Mouse (Mus musculus): ENCODE measurements around the gene Pwwp2b.

Pwwp2b gene

DNA sequence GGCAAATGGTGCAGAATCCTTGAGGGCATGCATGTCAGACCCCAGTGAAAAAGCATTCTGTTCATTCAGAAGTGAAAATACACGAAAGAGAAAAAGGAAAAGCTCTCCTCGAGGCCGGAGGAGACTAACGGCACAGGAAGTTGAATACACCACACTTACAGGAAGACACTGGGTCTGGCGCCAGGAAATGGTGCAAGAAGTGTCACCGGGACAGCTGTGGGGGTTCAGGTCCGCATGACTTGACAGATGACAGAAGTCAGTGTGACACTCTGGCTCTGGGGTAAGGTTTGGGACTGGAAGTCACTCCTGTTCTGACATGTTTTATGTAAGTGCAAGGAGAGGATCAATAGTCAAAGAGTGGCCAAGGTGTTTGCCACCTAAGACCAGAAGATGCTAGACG, 23.6 kb upstream of the Pwwp2b start:
- no peak for DNase-seq (ENCODE audit: low spot score)

DNA sequence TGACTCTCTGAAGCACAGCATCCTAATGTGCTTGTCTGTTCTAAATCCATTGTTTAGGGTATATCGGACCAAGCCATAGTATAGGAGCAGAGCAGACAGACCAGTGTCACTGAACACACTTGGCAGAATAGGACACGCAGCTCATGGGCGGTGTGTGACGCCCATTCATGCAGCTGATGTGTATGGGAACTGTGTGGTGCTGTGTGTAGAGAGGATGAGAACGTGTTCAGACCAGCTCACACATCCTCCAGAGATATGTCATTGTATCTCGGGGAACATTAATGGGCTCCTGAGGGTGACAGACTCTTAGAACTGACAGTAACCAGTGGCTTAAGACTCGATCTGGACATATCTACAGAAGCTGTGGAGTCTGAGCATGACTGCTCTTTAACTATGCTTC, 21.9 kb upstream of the Pwwp2b start:
- DNase-seq (ENCODE audit: low spot score), result no peak

GRCm38 (mm10) chr7:139228447-139229171, 19.7 kb upstream of the Pwwp2b start:
- DNase-seq (ENCODE audit: low spot score), result no peak

- no peak for DNase-seq (ENCODE audit: low spot score)
Measured at GRCm38 (mm10) chr7:139229837-139230236, 18.4 kb upstream of the Pwwp2b start.

GRCm38 (mm10) chr7:139230241-139230640, 18.0 kb upstream of the Pwwp2b start:
- DNase-seq (ENCODE audit: low spot score), result no peak

DNA sequence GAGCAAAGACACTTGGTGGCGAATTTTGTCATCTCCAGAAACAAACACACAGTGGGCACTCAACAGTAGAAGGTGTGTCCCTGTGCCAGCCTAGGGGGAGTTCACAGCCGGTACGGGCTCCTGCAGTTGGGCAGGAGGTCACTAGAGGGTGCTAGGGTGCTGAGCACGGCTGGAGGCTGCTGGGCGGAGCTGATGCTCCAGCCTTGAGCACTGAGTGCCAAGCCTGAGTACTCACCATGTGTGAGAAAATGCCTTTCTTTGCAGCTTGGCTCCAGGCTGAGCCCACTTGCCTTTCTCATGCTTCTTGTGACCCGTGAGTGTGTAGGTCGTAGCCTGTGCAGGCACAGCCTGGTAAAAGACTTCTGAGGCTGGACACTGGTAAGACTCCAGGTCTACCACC, 14.6 kb upstream of the Pwwp2b start:
- DNase-seq (ENCODE audit: low spot score), result peak; percentile 79

GRCm38 (mm10) chr7:139234426-139235188, 13.7 kb upstream of the Pwwp2b start:
- DNase-seq (ENCODE audit: low spot score), result no peak

DNA sequence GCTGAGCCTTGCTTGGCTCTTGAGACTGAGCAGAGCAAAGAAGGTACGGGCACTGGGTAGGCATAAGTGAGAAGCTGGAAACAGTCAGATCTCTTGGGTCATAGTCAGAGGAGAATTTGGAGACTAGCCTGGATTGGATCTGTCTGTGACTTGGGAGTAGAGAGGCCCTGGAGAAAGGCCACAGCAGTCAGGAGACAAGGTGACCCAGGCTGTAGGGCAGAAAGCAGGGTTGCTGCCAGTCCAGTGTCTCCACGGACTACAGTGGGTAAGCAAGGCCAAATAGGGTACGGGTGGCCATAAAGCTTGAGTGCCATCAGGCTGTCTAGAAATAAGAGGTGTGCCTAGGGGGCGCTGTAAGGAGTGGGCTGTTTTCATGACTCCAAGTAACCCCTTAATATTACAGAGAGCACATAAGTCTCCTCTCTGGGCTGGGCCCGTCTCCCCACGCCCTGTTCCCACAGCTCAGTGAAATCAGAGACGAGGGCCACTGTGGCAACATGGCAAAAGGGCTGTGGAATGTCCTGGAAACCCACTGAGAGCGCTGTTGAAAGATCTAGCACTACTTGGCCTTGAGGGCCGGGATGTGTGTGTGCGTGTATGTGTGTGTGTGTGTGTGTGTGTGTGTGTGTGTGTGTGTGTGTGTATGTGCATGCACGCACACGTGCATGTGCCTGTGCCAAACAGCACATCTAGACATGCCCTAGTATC, 12.5 kb upstream of the Pwwp2b start:
- no peak for DNase-seq (ENCODE audit: low spot score)

DNA sequence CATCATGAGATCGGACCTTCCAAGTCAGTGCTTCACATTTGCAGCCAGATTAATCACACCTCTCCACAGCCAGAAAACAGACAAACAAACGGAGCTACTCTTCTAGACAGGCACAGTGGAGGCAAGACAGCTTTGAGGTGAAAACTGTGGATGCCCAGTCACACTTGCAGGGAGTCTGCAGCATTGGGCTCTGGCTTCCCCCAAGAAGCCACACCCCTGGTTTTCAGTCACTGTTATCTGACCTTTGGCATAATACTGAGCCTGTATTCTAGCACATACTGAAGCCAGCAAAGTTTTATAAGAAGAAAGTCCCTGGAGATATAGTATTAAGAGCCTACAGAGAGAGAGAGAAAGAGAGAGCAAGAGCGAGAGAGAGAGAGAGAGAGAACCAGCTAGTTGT, 8.8 kb upstream of the Pwwp2b start:
- DNase-seq (ENCODE audit: low spot score), result no peak

DNA sequence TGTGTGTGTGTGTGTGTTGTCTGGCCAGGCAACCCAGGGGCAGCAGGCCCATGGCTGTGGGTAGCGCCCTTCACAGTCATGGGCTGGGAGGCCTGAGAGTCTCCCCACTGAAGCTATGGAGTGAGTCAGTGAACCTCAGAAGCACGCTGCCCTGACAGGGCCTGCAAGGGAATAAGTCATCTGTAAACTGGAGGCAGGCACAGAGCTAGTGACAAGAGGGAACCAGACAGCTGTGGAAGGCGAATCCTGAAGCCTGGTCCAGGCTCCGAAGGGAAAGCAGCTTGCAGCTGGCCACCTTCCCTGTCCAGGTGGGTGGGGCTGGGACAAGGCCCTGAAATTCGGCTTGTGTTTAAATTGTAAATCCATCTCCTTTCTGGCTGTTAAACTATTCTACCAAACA, 2.2 kb upstream of the Pwwp2b start:
- no peak for DNase-seq (ENCODE audit: low spot score)

DNA sequence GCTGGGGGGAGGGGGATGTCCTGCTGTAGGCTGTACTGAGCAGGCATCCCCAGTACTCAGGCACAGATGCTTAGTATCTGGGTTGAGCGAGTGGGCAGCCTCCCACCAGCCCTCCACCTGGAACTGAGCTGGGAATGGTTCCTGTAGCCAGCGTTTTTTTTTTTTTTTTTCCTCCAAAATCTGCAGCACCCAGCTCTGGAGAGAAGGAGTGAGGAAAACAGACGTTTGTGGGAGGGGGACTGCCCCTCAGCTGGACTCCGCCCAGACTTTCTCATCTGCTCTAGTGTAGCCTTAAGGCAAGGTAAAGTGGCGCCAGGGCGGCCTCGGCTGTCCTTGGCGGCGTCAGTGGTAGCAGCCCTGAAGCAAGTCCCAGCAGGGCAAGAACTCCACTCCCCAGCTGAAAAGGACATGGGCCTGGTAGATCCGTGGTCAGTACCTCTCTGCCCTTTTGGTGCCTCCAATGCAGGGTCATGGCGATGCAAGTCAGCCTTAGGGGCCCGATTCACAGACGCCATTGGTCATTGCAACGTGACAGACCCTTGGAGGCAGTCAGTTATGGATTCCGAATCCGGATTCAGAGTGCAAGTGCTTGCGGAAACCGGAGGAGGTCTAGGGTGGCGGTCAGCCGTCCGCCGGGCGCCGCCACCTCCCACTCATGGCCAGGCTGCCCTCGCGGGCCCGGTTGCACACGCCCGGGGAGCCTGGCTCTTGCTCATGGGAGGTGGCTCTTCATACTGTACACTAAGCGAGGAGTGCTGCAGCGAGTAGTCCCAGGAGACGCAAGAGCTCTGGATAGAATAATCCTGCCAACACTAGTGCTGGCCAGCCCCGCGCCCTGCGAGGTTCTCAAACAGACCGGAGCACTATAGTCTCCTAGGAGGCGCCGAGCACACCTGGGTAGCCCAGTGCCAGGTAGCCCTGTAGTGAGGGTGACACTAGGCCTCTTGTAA, 1.1 kb upstream of the Pwwp2b start:
- DNase-seq (ENCODE audit: low spot score), result peak; percentile 44

DNA sequence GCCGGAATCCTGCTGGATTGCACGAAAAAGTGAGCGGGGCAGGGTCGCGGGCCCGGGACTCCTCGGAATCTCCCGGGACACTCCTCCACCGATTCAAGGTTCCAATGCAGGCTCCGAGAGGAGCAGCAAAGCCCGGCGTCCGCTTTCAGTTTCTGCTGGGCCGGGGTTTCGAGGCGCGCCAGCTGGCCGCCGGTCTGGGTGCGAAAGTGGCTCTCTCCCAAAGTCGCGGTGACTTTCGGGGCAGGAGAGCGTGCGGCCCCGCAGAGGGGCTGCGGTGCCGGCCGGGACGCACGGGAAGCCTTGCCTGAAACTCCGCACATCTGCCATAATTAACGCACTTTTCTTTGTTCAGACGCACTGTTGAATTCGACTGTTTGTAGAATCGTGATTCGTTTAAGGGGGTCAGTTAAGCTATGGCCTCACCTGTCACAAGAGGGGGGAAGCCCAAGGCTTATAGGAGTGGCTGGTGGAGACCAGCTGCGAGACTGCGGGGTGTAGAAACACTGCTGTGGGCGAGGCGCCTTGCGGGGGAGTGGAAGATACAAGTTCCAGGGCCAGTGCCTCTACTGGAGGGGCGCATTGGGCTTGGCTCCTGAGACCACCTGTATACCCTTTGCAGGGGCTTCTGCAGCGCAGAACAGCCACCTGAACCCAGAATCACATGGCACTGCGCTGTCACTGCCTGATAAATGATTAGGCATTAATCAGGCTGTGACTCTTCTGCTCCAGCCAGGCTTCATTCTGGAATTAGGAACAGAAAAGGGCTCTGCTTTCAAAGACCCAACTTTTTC, 528 bp downstream of the Pwwp2b start:
- no peak for DNase-seq (ENCODE audit: low spot score)

DNA sequence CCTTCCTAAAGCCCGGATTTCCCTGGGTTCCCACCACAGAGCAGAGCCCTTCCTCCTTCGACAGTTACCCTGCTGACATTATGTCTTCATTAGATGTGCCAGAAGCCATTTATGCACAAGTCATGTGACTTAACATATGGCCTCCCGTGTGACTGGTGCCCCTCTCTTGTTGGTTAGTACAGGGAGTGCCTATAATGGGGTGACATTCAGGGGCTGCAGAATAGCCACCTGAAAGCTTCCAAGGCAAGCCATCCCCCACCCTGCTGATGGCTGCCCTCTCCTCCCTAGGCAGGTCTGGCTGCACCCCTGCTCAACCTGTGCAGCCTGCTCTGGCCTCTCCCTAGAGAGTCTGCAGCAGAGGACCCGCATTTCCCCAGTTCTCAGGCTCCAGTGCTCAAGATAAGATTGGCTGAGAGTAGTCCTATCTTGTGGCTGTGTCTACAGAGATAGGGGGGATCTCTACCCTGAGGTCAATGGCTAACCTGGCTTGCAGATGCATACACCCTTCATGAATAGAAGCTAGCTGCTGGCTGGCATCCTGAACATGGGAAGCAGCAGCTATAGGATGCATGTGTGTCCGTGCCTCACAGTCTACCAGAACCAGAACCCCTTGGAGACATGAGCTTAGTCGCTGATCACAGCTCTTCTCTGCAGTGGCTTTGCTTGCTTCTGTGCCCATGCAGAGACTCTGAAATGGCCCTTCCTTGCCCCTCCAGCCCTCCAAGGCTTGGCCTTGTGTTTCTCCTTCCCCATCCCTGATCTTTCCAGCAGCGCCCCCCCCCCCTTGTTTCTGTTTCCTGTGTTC, 1.3 kb downstream of the Pwwp2b start:
- DNase-seq (ENCODE audit: low spot score), result no peak

DNA sequence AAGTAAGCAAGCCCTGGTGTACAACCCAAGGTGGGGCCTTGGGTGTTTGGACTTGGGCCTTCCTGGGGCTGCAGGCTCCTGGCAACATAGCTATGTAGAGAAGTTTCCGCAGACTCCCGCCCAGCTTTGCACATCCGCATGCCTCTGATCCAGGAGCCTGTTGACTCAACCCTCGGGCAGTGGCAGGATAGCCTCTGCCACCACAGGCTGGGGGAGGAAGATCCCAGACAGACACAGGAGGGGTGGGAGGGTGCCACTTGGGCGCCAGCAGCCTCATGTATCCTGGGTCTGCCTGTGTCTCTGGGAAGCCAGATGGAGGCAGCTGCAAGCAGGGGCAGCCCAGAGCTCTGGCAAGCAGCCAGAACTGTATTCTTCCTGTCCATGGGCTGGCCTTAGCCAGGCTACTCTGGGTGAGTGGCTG, 3.6 kb downstream of the Pwwp2b start:
- no peak for DNase-seq (ENCODE audit: low spot score)

GRCm38 (mm10) chr7:139252566-139252965, 4.3 kb downstream of the Pwwp2b start:
- DNase-seq (ENCODE audit: low spot score), result no peak

DNA sequence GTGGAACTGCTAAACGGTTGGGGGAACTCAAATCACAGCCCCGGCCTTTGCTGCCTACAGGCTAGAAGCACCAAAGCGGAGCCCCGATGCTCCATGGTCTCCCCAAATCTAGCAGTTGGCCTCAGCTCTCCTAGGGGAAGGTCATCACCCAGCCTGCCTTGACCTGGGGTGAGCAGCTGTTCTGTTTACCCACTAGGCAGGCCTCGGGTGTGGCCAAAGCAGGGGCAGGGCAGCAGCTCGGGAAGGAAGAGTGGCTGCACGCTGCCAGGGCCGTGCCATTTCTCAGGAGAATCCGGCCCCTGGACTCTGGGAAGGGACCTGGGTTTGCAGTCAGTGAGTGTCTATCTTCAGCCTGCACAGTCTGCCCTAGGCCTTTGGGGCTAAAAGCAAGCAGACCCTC, 4.7 kb downstream of the Pwwp2b start:
- no peak for DNase-seq (ENCODE audit: low spot score)

GRCm38 (mm10) chr7:139253462-139253861, 5.2 kb downstream of the Pwwp2b start:
- no peak for DNase-seq (ENCODE audit: low spot score)

DNA sequence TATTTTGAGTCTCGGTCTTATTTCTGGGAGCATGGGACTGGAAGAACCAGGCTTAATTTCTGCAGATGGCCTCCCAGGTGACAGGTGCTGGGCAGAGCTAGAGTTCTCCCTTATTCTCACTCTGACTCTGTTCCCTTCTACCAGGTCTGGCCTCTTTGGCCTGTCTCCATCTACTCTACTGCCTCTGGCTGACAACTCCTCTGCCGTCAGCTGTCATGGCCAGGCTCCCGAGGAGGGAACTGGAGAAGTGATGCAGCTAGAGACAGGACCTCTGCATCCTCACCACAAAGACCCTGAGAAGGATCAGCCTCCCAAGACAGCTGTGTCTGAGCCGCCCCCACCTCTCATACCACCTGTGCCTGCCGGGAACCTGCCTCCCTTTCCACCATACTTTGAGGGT, 6.3 kb downstream of the Pwwp2b start:
- DNase-seq (ENCODE audit: low spot score), result no peak

GRCm38 (mm10) chr7:139257752-139258542, 9.7 kb downstream of the Pwwp2b start:
- DNase-seq (ENCODE audit: low spot score), result no peak

Measured in left cerebral cortex, adult 11 months (tissue).